Mouse (Mus musculus) liver, embryonic 14.5 days (tissue): ENCODE measurements around the gene Rbmxl1. TPM values are rescaled to one million over a fixed set of nuclear protein-coding genes. Genes with fewer than 3 reads are reported as not detected.
"Not testable (repeated sequence)": the region's sequence is repeated elsewhere in the genome, so short reads cannot be mapped to it uniquely, and the experiment has no call there.

ENCODE experiments used
- ATAC-seq: fragments of 200-750 bp; cut with Nextera tagmentation; 2 replicates; pipeline ENCODE4 v1.8.0; 2017; ENCODE audit warnings: moderate number of reproducible peaks, mild to moderate bottlenecking, moderate library complexity; ENCODE audit not compliant: insufficient read depth
- DNase-seq, 3 experiments: peaks; one replicate each; pipeline ENCODE4 v3.0.0-alpha.2; 2012 to 2013; ENCODE audit warnings: low read depth in 3 of 3, low spot score in 3 of 3
- H3K27ac ChIP-seq: fragments of 300-500 bp; sonication (generic); 2 replicates; pipeline ENCODE4 v1.5.1; 2014; ENCODE audit warnings: moderate library complexity, mild to moderate bottlenecking, control low read depth, inconsistent platforms
- H3K27me3 ChIP-seq: fragments of 300-500 bp; sonication (generic); 2 replicates; pipeline ENCODE4 v1.6.1; 2014; ENCODE audit warnings: mild to moderate bottlenecking, low read length, moderate library complexity; ENCODE audit not compliant: control insufficient read depth, insufficient read depth
- H3K36me3 ChIP-seq: fragments of 300-500 bp; sonication (generic); replicated peaks from 2 replicates; pipeline ENCODE4 v1.6.1; 2014; ENCODE audit warnings: low read depth; ENCODE audit not compliant: control insufficient read depth, insufficient read depth
- H3K4me1 ChIP-seq, 2 experiments: fragments of 200-500 bp in 1 of 2; fragments of 300-500 bp in 1 of 2; sonication (generic) in 1 of 2; replicated peaks; 2 replicates each; pipeline ENCODE4 v1.6.1; 2012 to 2014; ENCODE audit warnings: antibody characterized with exemption in 1 of 2, inconsistent platforms in 1 of 2, low read length in 1 of 2; ENCODE audit not compliant: control insufficient read depth in 2 of 2, insufficient read depth in 2 of 2
- H3K4me2 ChIP-seq: fragments of 300-500 bp; sonication (generic); 2 replicates; pipeline ENCODE4 v1.6.1; 2014; ENCODE audit warnings: low read depth, mild to moderate bottlenecking, control low read depth, moderate library complexity
- H3K4me3 ChIP-seq, 2 experiments: fragments of 200-500 bp in 1 of 2; fragments of 300-500 bp in 1 of 2; sonication (generic) in 1 of 2; 2 replicates each; pipeline ENCODE4 v1.5.1; 2012 to 2014; ENCODE audit warnings: low read depth in 2 of 2, low read length in 2 of 2, mild to moderate bottlenecking in 2 of 2, control low read depth in 1 of 2, inconsistent platforms in 1 of 2, moderate library complexity in 1 of 2; ENCODE audit not compliant: insufficient read depth in 1 of 2
- H3K9ac ChIP-seq: fragments of 300-500 bp; sonication (generic); replicated peaks from 2 replicates; pipeline ENCODE4 v1.6.1; 2014; ENCODE audit warnings: mild to moderate bottlenecking, control low read depth, moderate library complexity
- H3K9me3 ChIP-seq: fragments of 300-500 bp; sonication (generic); 2 replicates; pipeline ENCODE4 v1.6.1; 2016; ENCODE audit warnings: low read length, mixed read lengths; ENCODE audit not compliant: control insufficient read depth
- CTCF ChIP-seq: IDR thresholded peaks from 2 replicates; pipeline ENCODE4 v1.5.1; 2016; ENCODE audit warnings: antibody characterized with exemption, low read depth, control low read depth
- EP300 ChIP-seq: IDR thresholded peaks from 2 replicates; pipeline ENCODE4 v1.6.1; 2016; ENCODE audit warnings: antibody characterized with exemption, low read depth
- WGBS: fragments of 180-500 bp; shearing (Covaris S2); extraction: QIAGEN DNeasy Blood & Tissue Kit; methylation state at CpG from one replicate; pipeline ENCODE4 v1.1.7; 2014; ENCODE audit not compliant: insufficient replicate concordance; 5-methylcytosine and 5-hydroxymethylcytosine counted together
- polyA plus RNA-seq, 2 experiments: library from polyadenylated mRNA; depleted of rRNA in 1 of 2; stranded (reverse) in 1 of 2; unstranded in 1 of 2; fragments of >200 nt; fragmentation: Nextera tagmentation in 1 of 2; extraction: Ambion mirVana in 1 of 2; gene quantifications; 2 replicates each; pipeline versions ENCODE4 v1.2.1 to v1.2.3; 2012 to 2014

Rbmxl1 gene
- polyA plus RNA-seq, 2 experiments, result 68.2 to 101 TPM

DNA sequence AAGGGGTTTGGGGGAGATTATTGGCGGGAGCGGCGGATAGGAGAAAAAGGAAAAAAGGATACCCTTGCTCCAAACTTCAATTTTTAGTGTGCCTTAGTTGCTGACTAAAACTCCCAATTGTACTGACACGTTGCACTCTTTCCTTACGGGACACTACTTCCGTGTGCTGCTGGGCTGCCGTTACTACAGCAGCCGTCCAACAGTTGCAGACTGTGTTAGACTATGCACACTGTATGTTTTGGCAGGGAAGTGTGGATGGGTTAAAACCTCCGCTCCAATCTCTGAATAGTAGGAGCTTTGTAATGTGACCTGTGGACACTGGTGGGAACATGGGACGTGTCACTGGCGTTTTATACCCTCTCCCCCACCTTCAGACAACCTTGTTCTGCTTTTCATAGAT is 1.4 kb upstream of the Rbmxl1 start:
- Histone ChIP-seq H3K36me3 (peaks cover 3% of the 10 kb centered on the region), H3K4me3 (peak overlapping the region; percentile 94 to 98), H3K27ac (peak overlapping the region; percentile 89), H3K9ac (peak overlapping the region; percentile 88), H3K27me3 (no peaks in the 10 kb centered on the region), H3K9me3 (no peaks in the 10 kb centered on the region), H3K4me1 (peaks cover 7 to 9% of the 10 kb centered on the region in 2 experiments; a peak in 3 of 4 replicates), H3K4me2 (peak overlapping the region; percentile 84)
- ATAC-seq, result no peak
- TF ChIP-seq EP300, result no peak
- no peak for TF ChIP-seq CTCF
- peak in 2 of 3 experiments; percentile 7 to 17 for DNase-seq
- under 1% methylated on average over 11 of the region's 11 CpGs for WGBS

DNA sequence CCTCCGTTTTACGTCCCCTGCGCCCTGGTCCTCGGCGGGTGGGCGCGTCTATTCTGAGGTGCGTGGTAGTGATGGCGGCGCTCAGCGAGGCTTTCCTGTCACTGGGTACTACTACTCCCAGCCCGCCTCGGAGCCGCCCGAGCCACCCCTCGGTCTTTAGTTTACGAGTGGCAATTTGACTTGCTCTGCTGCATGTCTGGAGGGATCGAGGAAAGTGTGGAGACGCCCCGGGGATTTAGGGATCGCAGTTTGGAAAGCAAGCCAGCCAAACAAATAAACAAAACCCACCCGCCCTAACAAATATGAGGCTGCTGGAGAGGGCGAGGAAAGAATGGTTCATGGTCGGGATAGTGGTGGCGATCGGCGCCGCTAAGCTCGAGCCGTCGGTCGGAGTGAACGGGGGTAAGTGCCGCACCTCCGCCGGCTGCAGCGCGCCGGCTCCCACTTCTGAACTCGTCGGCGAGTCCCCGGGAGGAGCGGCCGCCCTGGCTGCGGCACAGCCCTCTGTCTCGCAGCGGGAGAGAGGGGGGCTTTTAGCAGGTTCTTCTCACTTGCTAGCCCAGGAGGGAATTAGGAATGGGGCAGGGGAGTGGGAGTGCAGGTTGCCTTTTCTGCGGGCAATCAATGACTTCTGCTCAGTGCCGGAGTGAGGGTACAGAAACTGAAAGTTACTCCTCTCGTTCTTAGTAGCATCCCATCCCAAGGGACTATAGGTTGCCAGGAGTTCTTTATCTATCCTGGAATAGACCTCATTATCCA is 754 bp upstream of the Rbmxl1 start, which contains the start of gene Slc10a7:
Slc10a7 (plus strand) TSS at position 74 of the 759 bp plus-strand sequence.
- Histone ChIP-seq H3K9me3 (no peaks in the 10 kb centered on the region), H3K36me3 (peaks cover 9% of the 10 kb centered on the region), H3K4me2 (peak within 1 kb of the TSS; percentile 84), H3K4me3 (peak within 1 kb of the TSS; percentile 94 to 98), H3K9ac (peak within 1 kb of the TSS; percentile 88), H3K27ac (peak within 1 kb of the TSS; percentile 89), H3K27me3 (no peaks in the 10 kb centered on the region), H3K4me1 (peaks cover 7 to 9% of the 10 kb centered on the region in 2 experiments; a peak in 3 of 4 replicates)
- peak; percentile 62 to 71 (median 65) for DNase-seq
- under 1% methylated on average over 50 of the region's 51 CpGs for WGBS
- peak; percentile 90 for ATAC-seq
- TF ChIP-seq EP300 (no peak), CTCF (no peak)

DNA sequence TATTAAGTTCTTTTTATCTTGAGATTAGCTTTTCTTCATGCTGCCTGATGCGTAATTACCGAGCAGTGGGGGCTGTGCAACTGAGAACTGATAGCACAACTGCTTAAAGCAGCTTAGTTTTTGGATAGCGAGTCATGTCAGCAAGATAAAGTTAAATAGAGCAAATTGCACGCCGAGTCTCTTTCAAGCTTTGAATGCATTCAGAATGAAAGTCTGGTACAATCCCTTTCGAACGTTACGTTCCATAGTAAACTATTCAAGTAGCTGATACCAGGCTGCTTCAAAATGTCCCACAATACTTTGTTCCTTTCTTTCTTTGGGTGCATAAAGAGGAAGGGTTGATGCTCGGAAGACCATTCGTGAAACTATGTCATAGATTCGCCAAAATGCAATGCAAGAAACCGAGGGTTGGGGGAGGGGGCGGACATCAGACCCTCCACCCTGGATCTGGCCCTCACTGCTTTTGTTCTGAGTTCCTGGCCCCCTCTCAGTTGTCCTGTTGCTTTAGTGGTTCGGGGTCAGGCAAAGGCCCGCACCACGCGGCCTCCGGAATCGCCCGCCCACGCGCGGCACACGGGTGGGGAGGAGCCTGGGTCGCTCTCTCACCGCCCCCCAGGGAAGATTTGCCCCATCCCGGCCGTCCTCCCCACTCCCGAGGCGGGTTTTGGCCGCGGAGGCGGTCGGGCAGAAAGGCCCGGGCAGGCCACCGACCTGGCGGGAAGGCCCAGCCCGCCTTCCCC is 549 bp downstream of the Rbmxl1 start:
- under 1% methylated on average over 36 of the region's 38 CpGs for WGBS
- H3K4me1 ChIP-seq, result peaks cover 7 to 9% of the 10 kb centered on the region in 2 experiments; a peak in 3 of 4 replicates
- no peaks in the 10 kb centered on the region for H3K9me3 ChIP-seq
- peak overlapping the region; percentile 88 for H3K9ac ChIP-seq
- peak overlapping the region; percentile 94 to 98 for H3K4me3 ChIP-seq
- ATAC-seq (peak; percentile 54), DNase-seq (peak; percentile 25 to 35 (median 33))
- H3K36me3 ChIP-seq, result peaks cover 16% of the 10 kb centered on the region
- TF ChIP-seq EP300, result no peak
- TF ChIP-seq CTCF, result no peak
- H3K27me3 ChIP-seq, result no peaks in the 10 kb centered on the region
- peak overlapping the region; percentile 38 for H3K27ac ChIP-seq
- peak overlapping the region; percentile 84 for H3K4me2 ChIP-seq

DNA sequence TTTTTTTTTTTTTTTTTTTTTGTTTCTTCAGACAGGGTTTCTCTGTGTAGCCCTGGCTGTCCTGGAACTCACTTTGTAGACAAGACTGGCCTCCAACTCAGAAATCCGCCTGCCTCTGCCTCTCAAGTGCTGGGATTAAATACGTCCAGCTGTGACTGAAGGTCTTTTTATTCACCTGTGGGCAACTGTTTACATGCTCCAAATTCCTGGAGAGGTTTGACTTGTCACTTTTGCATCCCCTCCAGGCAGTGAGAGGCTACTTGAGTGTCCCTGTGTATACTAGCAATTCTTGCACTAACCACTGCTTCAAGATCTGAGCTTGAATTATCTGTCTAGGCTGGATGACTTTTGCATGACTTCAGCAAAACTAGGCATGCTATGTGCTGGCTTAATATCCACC is 6.0 kb downstream of the Rbmxl1 start:
- H3K9me3 ChIP-seq, result no peaks in the 10 kb centered on the region
- H3K4me3 ChIP-seq, result no peak overlapping the region
- H3K27me3 ChIP-seq, result no peaks in the 10 kb centered on the region
- WGBS, result 84% methylated on average over 2 of the region's 2 CpGs
- H3K27ac ChIP-seq, result no peak overlapping the region
- H3K36me3 ChIP-seq, result peaks cover 16% of the 10 kb centered on the region
- no peak overlapping the region for H3K9ac ChIP-seq
- H3K4me2 ChIP-seq, result no peak overlapping the region
- ATAC-seq (no peak), DNase-seq (no peak)
- TF ChIP-seq EP300 (no peak), CTCF (no peak)
- peaks cover 3 to 7% of the 10 kb centered on the region in 2 experiments; a peak in 3 of 4 replicates for H3K4me1 ChIP-seq

DNA sequence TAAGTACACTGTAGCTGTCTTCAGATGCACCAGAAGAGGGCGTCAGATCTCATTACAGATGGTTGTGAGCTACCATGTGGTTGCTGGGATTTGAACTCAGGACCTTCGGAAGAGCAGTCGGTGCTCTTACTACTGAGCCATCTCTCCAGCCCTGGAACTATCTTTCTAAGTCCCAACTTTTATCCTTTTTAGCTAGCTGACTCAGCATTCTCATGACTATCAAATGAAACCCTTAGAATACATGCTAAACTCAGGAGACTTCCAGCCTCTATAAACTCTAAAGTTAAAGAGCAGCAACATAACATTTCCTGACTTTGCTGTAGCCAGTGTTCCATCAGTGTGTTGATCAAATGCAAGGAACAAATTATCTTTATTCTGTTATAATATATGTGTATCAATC is 12.4 kb downstream of the Rbmxl1 start:
- H3K4me3 ChIP-seq, ATAC-seq: not testable (repeated sequence)

More for the DNA sequence above, 12.4 kb downstream of the Rbmxl1 start:
- not testable (repeated sequence) for H3K27ac ChIP-seq, DNase-seq, H3K36me3 ChIP-seq, H3K27me3 ChIP-seq, H3K9me3 ChIP-seq, H3K9ac ChIP-seq, H3K4me1 ChIP-seq, H3K4me2 ChIP-seq
- 75% methylated on average over 3 of the region's 3 CpGs for WGBS
